Mouse (Mus musculus) neural tube, embryonic 15.5 days (tissue): ENCODE measurements around the gene Vmn2r113. TPM values are rescaled to one million over a fixed set of nuclear protein-coding genes. Genes with fewer than 3 reads are reported as not detected.
"Not testable (repeated sequence)": the region's sequence is repeated elsewhere in the genome, so short reads cannot be mapped to it uniquely, and the experiment has no call there.

ENCODE experiments used
- ATAC-seq: fragments of 200-750 bp; cut with Nextera tagmentation; 2 replicates; pipeline ENCODE4 v1.8.0; 2017; ENCODE audit warnings: mild to moderate bottlenecking, moderate TSS enrichment, moderate library complexity; ENCODE audit not compliant: low FRiP score
- H3K27ac ChIP-seq: fragments of 300-500 bp; sonication (generic); replicated peaks from 2 replicates; pipeline ENCODE4 v1.5.1; 2015; ENCODE audit warnings: mild to moderate bottlenecking, inconsistent platforms
- H3K27me3 ChIP-seq: fragments of 300-500 bp; sonication (generic); replicated peaks from 2 replicates; pipeline ENCODE4 v1.6.1; 2015; ENCODE audit warnings: inconsistent platforms
- H3K36me3 ChIP-seq: fragments of 300-500 bp; sonication (generic); 2 replicates; pipeline ENCODE4 v1.6.1; 2015; ENCODE audit warnings: inconsistent platforms
- H3K4me1 ChIP-seq: fragments of 300-500 bp; sonication (generic); 2 replicates; pipeline ENCODE4 v1.6.1; 2015; ENCODE audit warnings: inconsistent platforms
- H3K4me2 ChIP-seq: fragments of 300-500 bp; sonication (generic); 2 replicates; pipeline ENCODE4 v1.6.1; 2015; ENCODE audit warnings: inconsistent platforms, mild to moderate bottlenecking, moderate library complexity
- H3K4me3 ChIP-seq: fragments of 300-500 bp; sonication (generic); replicated peaks from 2 replicates; pipeline ENCODE4 v1.5.1; 2015; ENCODE audit warnings: mild to moderate bottlenecking, inconsistent platforms
- H3K9ac ChIP-seq: fragments of 300-500 bp; sonication (generic); replicated peaks from 2 replicates; pipeline ENCODE4 v1.6.1; 2015; ENCODE audit warnings: mild to moderate bottlenecking, inconsistent platforms
- H3K9me3 ChIP-seq: fragments of 300-500 bp; sonication (generic); replicated peaks from 2 replicates; pipeline ENCODE4 v1.6.1; 2016; ENCODE audit warnings: inconsistent platforms
- WGBS: fragments of 180-500 bp; shearing (Covaris S2); methylation state at CpG from one replicate; pipeline ENCODE4 v1.1.7; 2015; ENCODE audit warnings: mixed read lengths; 5-methylcytosine and 5-hydroxymethylcytosine counted together
- polyA plus RNA-seq: library from polyadenylated mRNA; unstranded; fragments of >200 nt; fragmentation: Nextera tagmentation; extraction: Ambion mirVana; gene quantifications from 2 replicates; pipeline ENCODE4 v1.2.1, GENCODE M21; 2015

Vmn2r113 gene
- not detected in 2 replicates for polyA plus RNA-seq

- not testable (repeated sequence) for H3K4me1 ChIP-seq, H3K36me3 ChIP-seq, H3K27me3 ChIP-seq, ATAC-seq, H3K27ac ChIP-seq, H3K4me3 ChIP-seq, H3K4me2 ChIP-seq, H3K9me3 ChIP-seq, H3K9ac ChIP-seq
- no CpG with 5 or more reads among the region's 4 CpGs for WGBS
Measured at GRCm38 (mm10) chr17:22942684-22943083, at the start of gene Vmn2r113. Gene Vmn2r113, plus strand, starts transcription at chr17:22942984.

Other genes with a start within 250 kb of the Vmn2r113 start
- 18.9 and 19.3 TPM in 2 replicates for gene Zfp945, start 75.8 kb upstream of the Vmn2r113 start, polyA plus RNA-seq
- gene Vmn2r-ps130, start 118.2 kb downstream of the Vmn2r113 start, polyA plus RNA-seq: not detected in 2 replicates